Mouse (Mus musculus) thymus, postnatal 14 days (tissue): ENCODE measurements around the gene Lmx1b.

Experiments
- DNase-seq: peaks from one replicate; pipeline ENCODE4 v3.0.0; 2021

Gene Lmx1b

GRCm38 (mm10) chr2:33515856-33516255 lies 124.5 kb downstream of the Lmx1b start:
- DNase-seq: no peak

- DNase-seq: no peak
These were observed 124.9 kb downstream of the Lmx1b start for GRCm38 (mm10) chr2:33515431-33515830.
